Mouse (Mus musculus) bone marrow, adult 2 months (tissue): ENCODE data around the gene Pkp2.

Experiments
- CTCF ChIP-seq: fragments of 200-500 bp; IDR thresholded peaks from 2 replicates; pipeline ENCODE4 v1.5.1; 2011; ENCODE audit warnings: low read length, control low read depth; ENCODE audit not compliant: control insufficient read depth, insufficient read depth
- POLR2A ChIP-seq: fragments of 200-500 bp; IDR thresholded peaks from 2 replicates; pipeline ENCODE4 v1.6.1; 2011; ENCODE audit warnings: low read depth, mild to moderate bottlenecking, control low read depth, low read length, borderline replicate concordance; ENCODE audit not compliant: control insufficient read depth

- no peak for TF ChIP-seq CTCF
- TF ChIP-seq POLR2A = no peak
Measured at GRCm38 (mm10) chr16:16204648-16205047, 8.5 kb upstream of the Pkp2 start.
